Mouse (Mus musculus) stomach, embryonic 14.5 days (tissue): ENCODE measurements around the gene Clpx. TPM values are rescaled to one million over a fixed set of nuclear protein-coding genes. Genes with fewer than 3 reads are reported as not detected.
A peak's percentile ranks its signal among the peaks of the same experiment; 100 is the strongest.
"Not testable (repeated sequence)": the region's sequence is repeated elsewhere in the genome, so short reads cannot be mapped to it uniquely, and the experiment has no call there.

Experiments
- ATAC-seq: fragments of 200-750 bp; cut with Nextera tagmentation; 2 replicates; pipeline ENCODE4 v1.8.0; 2017; ENCODE audit warnings: low read depth, moderate TSS enrichment; ENCODE audit not compliant: insufficient number of reproducible peaks, insufficient read depth, low FRiP score
- H3K27ac ChIP-seq: fragments of 300-500 bp; sonication (generic); 2 replicates; pipeline ENCODE4 v1.5.1; 2014; ENCODE audit warnings: mild to moderate bottlenecking, low read length, moderate library complexity, mixed read lengths
- H3K27me3 ChIP-seq: fragments of 300-500 bp; sonication (generic); 2 replicates; pipeline ENCODE4 v1.6.1; 2014; ENCODE audit warnings: low read length, control low read depth, mixed read lengths; ENCODE audit not compliant: control insufficient read depth, insufficient read depth
- H3K36me3 ChIP-seq: fragments of 300-500 bp; sonication (generic); 2 replicates; pipeline ENCODE4 v1.6.1; 2014; ENCODE audit warnings: mild to moderate bottlenecking, control low read depth, low read length, moderate library complexity, mixed read lengths; ENCODE audit not compliant: control insufficient read depth, insufficient read depth
- H3K4me1 ChIP-seq: fragments of 300-500 bp; sonication (generic); 2 replicates; pipeline ENCODE4 v1.6.1; 2014; ENCODE audit warnings: low read length, control low read depth, mixed read lengths; ENCODE audit not compliant: control insufficient read depth, insufficient read depth
- H3K4me2 ChIP-seq: fragments of 300-500 bp; sonication (generic); replicated peaks from 2 replicates; pipeline ENCODE4 v1.6.1; 2014; ENCODE audit warnings: low read depth, low read length, control low read depth
- H3K4me3 ChIP-seq: fragments of 300-500 bp; sonication (generic); 2 replicates; pipeline ENCODE4 v1.5.1; 2014; ENCODE audit warnings: low read depth, low read length, control low read depth
- H3K9ac ChIP-seq: fragments of 300-500 bp; sonication (generic); replicated peaks from 2 replicates; pipeline ENCODE4 v1.6.1; 2014; ENCODE audit warnings: low read depth, mild to moderate bottlenecking, control low read depth, low read length, moderate library complexity, mixed read lengths
- H3K9me3 ChIP-seq: fragments of 300-500 bp; sonication (generic); 2 replicates; pipeline ENCODE4 v1.6.1; 2016; ENCODE audit warnings: low read depth, low read length, control low read depth; ENCODE audit not compliant: control insufficient read depth
- whole genome bisulfite sequencing: fragments of 180-500 bp; shearing (Covaris S2); extraction: QIAGEN DNeasy Blood & Tissue Kit; methylation state at CpG from one replicate; pipeline ENCODE4 v1.1.7; 2014; 5-methylcytosine and 5-hydroxymethylcytosine counted together
- polyA plus RNA-seq: library from polyadenylated mRNA; unstranded; fragments of >200 nt; fragmentation: Nextera tagmentation; extraction: Ambion mirVana; gene quantifications from 2 replicates; pipeline ENCODE4 v1.2.1, GENCODE M21; 2014

Gene Clpx
- polyA plus RNA-seq, 1 experiment from 2014 or later: 56.7 TPM

DNA sequence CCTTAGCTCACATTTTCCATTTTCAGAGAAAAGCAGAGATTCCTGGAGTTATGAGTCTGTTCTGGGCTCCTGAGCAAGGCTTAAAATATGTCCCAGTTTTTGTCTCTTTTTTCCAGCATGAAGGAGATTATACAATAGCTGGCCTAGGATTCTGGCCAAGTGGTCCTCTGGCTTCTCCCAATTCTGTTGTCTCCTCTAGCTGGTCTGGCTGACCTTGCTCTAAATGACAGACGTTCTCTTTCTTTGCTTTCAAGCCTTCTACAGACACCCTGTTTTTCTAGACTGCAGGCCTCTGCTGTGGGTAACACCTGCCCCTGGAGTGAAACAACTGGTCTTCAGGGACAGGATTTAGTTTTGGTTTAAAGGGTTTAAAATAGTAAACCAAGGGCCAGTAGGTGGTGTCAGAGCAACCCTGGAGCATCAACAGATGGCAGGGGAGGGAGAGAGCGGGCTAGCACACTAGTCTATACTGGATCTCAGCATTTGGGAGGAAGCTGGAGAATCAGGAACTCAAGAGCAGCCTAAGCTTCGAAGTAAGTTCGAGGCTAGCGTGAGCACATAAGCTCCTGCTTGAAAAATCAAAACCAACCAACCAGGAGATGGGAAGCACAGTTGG, 12.4 kb upstream of the Clpx start:
- Histone ChIP-seq H3K4me2 (no peak overlapping the region), H3K27me3 (no peaks in the 10 kb centered on the region), H3K27ac (no peak overlapping the region), H3K9ac (no peak overlapping the region), H3K9me3 (no peaks in the 10 kb centered on the region), H3K4me1 (0 out of 2 replicates have a peak, but pooled peaks cover 7% of the 10 kb centered on the region), H3K4me3 (no peak overlapping the region), H3K36me3 (no peaks in the 10 kb centered on the region)
- WGBS: 74% methylated on average over 5 of the region's 5 CpGs
- ATAC-seq: no peak

DNA sequence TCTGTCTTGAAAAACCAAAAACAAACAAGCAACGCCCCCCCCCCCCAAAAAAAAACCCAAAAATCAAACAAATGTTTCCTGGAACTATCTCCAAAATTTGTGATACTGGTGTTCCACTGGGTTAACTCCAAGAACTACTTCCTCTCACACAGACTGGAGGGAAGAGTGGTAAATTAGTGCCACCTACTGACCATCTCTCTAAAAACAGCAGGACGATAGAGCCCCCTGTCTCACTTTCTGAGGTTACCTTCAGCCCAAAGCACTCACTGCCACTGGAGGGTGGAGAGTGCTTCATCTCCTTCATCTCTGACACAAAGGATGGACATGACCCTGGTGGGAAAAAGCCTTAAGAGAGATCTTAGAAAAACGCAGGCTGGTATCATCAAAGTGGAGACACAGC, 10.8 kb upstream of the Clpx start:
- Histone ChIP-seq H3K36me3 (no peaks in the 10 kb centered on the region), H3K9ac (no peak overlapping the region), H3K27ac (no peak overlapping the region), H3K4me3 (no peak overlapping the region), H3K27me3 (no peaks in the 10 kb centered on the region), H3K4me1 (0 out of 2 replicates have a peak, but pooled peaks cover 7% of the 10 kb centered on the region), H3K4me2 (no peak overlapping the region), H3K9me3 (no peaks in the 10 kb centered on the region)
- WGBS: under 1% methylated on average over 3 of the region's 3 CpGs
- ATAC-seq: peak; percentile 53; the same call in 1 of the 2 replicates

DNA sequence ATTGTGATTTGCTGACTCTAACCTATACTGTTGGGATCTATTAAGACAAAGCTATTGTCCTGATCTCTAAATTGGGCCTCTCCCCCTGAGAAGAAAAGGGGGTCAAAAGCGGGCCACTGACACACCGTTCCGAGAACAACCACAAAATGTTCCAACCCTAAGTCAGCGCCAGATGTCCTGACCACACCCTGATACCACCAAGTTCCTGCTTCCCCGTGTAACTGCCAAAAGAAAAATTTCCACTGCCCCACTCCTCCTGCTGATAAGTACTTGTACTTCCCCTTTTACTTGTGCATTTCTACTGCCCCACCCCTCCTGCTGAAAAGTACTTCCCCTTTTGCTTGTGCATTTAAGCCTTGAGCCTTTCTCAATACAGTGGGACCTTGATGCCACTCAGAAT, 5.8 kb upstream of the Clpx start:
- H3K9me3 ChIP-seq, H3K27ac ChIP-seq, H3K27me3 ChIP-seq, H3K9ac ChIP-seq, H3K36me3 ChIP-seq, H3K4me1 ChIP-seq, H3K4me3 ChIP-seq, ATAC-seq, H3K4me2 ChIP-seq: not testable (repeated sequence)
- 91% methylated on average over 4 of the region's 5 CpGs for WGBS

DNA sequence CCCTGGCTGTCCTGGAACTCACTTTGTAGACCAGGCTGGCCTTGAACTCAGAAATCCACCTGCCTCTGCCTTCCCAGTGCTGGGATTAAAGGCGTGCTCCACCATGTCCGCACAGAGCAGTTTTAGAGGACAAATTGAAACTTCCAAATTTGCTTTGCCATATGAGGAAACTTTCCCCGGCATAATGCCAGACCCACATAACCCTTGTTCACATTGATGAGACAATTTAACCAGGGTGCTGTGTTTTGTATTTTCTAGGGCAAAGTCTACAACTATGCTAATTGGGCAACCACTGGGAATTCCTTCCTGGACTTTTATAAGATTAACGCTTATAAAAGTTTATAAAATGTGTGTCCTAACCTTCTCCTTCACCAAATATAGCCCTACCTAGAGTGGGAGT, 4.1 kb upstream of the Clpx start:
- WGBS: 89% methylated on average over 4 of the region's 4 CpGs

DNA sequence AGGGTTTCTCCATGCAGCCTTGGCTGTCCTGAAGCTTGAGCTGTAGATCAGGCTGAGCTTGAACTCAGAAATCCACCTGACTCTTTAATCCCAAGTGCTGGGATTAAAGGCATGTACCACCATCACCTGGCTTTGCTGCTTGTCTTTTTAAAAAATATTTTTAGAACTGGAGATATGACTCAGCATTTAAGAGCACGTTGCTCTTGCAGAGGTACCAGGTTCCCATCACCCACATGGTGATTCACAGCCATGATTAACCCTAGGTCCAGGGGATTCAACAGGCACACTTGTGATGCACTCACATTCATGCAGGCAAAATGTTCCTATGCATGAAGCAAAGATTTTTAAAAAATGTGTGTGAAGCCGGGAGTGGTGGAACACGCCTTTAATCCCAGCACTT, 1.6 kb upstream of the Clpx start:
- H3K27ac ChIP-seq: no peak overlapping the region
- H3K27me3 ChIP-seq: no peaks in the 10 kb centered on the region
- H3K4me2 ChIP-seq: no peak overlapping the region
- H3K9ac ChIP-seq: no peak overlapping the region
- H3K4me1 ChIP-seq: peaks cover 10% of the 10 kb centered on the region; the same call in 1 of the 2 replicates
- H3K36me3 ChIP-seq: peaks cover 10% of the 10 kb centered on the region
- no peak overlapping the region for H3K4me3 ChIP-seq
- ATAC-seq: no peak
- 87% methylated on average over 3 of the region's 3 CpGs for WGBS
- no peaks in the 10 kb centered on the region for H3K9me3 ChIP-seq

More for the DNA sequence above, 4.1 kb upstream of the Clpx start:
- no peaks in the 10 kb centered on the region for H3K36me3 ChIP-seq
- H3K4me2 ChIP-seq: no peak overlapping the region
- H3K4me1 ChIP-seq: peaks cover 4% of the 10 kb centered on the region; the same call in 1 of the 2 replicates
- no peaks in the 10 kb centered on the region for H3K9me3 ChIP-seq
- no peak overlapping the region for H3K4me3 ChIP-seq
- no peak overlapping the region for H3K9ac ChIP-seq
- no peak overlapping the region for H3K27ac ChIP-seq
- H3K27me3 ChIP-seq: no peaks in the 10 kb centered on the region
- no peak for ATAC-seq

DNA sequence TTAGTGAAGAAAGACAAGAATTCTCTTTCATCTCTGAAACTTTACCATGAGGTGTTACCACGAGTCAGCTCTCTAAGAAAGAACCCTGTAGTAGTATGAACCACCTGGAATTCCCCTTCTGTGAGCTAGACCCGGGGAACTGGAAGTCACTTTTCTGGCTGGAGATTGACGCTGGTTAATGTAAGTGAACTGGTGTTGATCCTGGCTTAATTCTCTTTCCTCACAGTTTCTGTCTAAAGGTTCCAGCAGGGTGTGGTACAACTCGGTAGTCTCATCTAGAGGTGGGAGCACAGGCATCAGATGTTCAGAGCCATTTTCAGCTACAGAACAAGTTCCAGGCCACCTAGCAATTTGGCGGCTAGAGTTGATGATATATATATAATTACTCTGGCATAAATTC, 941 bp upstream of the Clpx start:
- 21% methylated on average over 5 of the region's 5 CpGs for WGBS
- Histone ChIP-seq H3K4me1 (peaks cover 10% of the 10 kb centered on the region; the same call in 1 of the 2 replicates), H3K9ac (peak overlapping the region; percentile 43), H3K9me3 (no peaks in the 10 kb centered on the region), H3K27me3 (no peaks in the 10 kb centered on the region), H3K36me3 (peaks cover 15% of the 10 kb centered on the region), H3K4me3 (peak overlapping the region; percentile 88), H3K27ac (peak overlapping the region; percentile 86), H3K4me2 (peak overlapping the region; percentile 68)
- no peak for ATAC-seq

DNA sequence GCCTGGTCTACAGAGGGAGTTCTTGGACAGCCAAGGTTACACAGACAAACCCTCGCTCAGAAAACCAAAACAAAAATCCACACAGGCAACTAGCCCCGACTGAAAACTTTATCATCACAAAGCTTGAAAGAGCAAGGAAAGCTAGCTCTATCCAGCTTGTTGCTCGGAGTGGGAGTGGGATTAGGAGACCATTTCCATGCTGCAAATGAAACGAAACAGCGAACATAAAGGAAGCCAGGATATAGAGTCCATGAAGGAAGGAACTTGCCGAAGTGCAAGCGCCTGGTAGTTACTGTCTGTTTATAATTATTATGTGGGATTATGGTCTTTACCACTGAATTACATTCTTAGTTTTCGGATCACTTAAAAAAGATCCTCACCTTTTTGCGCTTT, 484 bp upstream of the Clpx start:
- H3K4me3 ChIP-seq: peak overlapping the region; percentile 88
- no peaks in the 10 kb centered on the region for H3K27me3 ChIP-seq
- H3K9ac ChIP-seq: peak overlapping the region; percentile 43
- ATAC-seq: no peak
- peak overlapping the region; percentile 86 for H3K27ac ChIP-seq
- peaks cover 10% of the 10 kb centered on the region; the same call in 1 of the 2 replicates for H3K4me1 ChIP-seq
- peak overlapping the region; percentile 68 for H3K4me2 ChIP-seq
- H3K36me3 ChIP-seq: peaks cover 15% of the 10 kb centered on the region
- no peaks in the 10 kb centered on the region for H3K9me3 ChIP-seq
- under 1% methylated on average over 9 of the region's 9 CpGs for WGBS

DNA sequence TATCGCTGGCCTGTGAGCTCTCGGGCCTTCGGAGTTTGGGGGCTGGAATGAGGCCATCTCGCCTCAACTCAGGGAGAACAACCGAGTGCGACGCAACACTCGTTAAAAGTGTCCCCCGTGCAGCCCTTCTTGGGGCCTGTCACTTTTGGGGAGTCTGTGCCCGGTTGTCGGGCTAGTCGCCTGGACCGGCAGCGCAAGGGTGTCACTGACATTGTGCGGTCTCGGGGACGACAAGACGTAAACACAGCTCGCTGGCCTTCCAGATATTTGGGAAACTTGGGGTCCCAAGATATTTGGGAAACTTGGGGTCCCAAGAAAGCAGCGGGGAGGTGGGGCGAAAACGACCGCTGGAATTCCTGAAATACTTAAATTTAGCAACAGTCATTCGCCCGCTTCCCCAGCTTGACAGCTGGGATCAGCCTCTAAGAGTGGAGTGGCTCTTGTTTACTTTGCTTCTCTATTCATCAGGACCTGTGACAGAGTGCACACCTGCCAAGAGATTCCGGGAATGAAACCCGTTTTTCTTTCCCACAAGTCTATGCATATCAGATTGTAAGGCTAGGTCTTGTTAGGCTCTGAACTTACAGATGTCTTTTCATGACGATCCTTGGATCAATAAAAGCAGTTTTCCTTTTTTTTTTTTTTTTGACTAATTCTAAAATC, 787 bp downstream of the Clpx start:
- WGBS: 2% methylated on average over 28 of the region's 28 CpGs
- peak overlapping the region; percentile 90; the same call in 1 of the 2 replicates for H3K27ac ChIP-seq
- peaks cover 10% of the 10 kb centered on the region; the same call in 1 of the 2 replicates for H3K4me1 ChIP-seq
- H3K9ac ChIP-seq: peak overlapping the region; percentile 83
- no peaks in the 10 kb centered on the region for H3K9me3 ChIP-seq
- peak overlapping the region; percentile 84 for H3K4me2 ChIP-seq
- peak; percentile 62; the same call in 1 of the 2 replicates for ATAC-seq
- no peaks in the 10 kb centered on the region for H3K27me3 ChIP-seq
- H3K4me3 ChIP-seq: peak overlapping the region; percentile 88
- peaks cover 15% of the 10 kb centered on the region for H3K36me3 ChIP-seq
